Mouse (Mus musculus) spleen, adult 2 months (tissue): ENCODE data around the gene Mthfd1.

Experiments
- CTCF ChIP-seq: fragments of 200-500 bp; IDR thresholded peaks from 2 replicates; pipeline ENCODE4 v1.5.1; 2011; ENCODE audit warnings: mild to moderate bottlenecking, inconsistent platforms; ENCODE audit not compliant: insufficient read depth, insufficient read length, insufficient replicate concordance; ENCODE audit errors: extremely low read depth
- POLR2A ChIP-seq: fragments of 200-500 bp; IDR thresholded peaks from 2 replicates; pipeline ENCODE4 v1.6.1; 2011; ENCODE audit warnings: low read depth, low read length, inconsistent platforms

- TF ChIP-seq CTCF (no peak), POLR2A (no peak)
Measured at GRCm38 (mm10) chr12:76260673-76261072, 5.6 kb downstream of the Mthfd1 start.
